Mouse (Mus musculus): ENCODE measurements at regions not wholly inside any gene's neighbourhood (a gene's known extent, or its start where the extent isn't known, plus 50 kb on each side); places are given as distances from the start of the nearest gene placed in this dataset.

- no peak for TF ChIP-seq GATA4 (IDR thresholded peaks at IDR 0.05; ENCODE audit: insufficient replicate concordance, low read length)
These were observed 842.8 kb downstream of the Pcdh17 start for GRCm38 (mm10) chr14:85286203-85286602.

DNA sequence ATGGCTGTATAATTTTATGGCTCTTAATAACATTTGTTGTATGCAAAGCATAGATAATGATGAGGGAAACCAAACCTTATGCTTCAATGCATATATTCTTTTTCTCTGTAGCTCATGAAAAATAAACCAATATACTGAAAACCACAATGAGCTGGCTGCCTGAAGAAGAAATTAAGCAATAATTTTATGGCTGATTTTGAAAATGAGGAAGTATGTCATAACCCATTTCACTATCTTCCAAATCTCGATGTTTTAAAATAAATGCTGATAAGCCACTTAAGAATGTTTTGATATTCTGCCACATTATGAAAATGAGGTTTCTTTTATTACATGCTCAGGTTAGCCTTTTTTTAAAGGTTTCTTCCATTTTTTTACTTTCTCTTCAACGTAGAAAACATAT lies 844.1 kb downstream of the Pcdh17 start:
- TF ChIP-seq GATA4 (IDR thresholded peaks at IDR 0.05; ENCODE audit: insufficient replicate concordance, low read length), result no peak

GRCm38 (mm10) chr14:85298991-85299390 lies 855.6 kb downstream of the Pcdh17 start:
- no peak for TF ChIP-seq GATA4 (IDR thresholded peaks at IDR 0.05; ENCODE audit: insufficient replicate concordance, low read length)

DNA sequence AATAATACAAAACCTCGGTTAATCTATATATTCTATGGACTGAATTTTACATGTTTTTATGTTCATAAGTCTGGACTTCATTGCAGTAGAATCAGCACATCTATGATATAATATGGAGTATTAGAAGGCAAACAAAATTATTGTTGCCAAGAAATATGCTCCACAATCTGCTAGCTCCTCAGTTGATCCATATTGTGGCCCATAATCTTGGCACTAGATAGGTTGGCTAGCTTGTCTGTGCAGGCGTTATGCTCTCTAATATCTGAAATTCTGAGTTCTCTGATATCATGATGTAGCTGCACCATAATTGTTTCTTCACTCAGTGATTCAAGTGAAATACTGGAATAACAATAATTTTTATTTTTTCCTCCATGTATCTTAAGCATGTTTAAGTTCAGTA lies 877.3 kb downstream of the Pcdh17 start:
- TF ChIP-seq GATA4 (IDR thresholded peaks at IDR 0.05; ENCODE audit: insufficient replicate concordance, low read length), result no peak

- TF ChIP-seq GATA4 (IDR thresholded peaks at IDR 0.05; ENCODE audit: insufficient replicate concordance, low read length), result no peak
These were observed 889.9 kb downstream of the Pcdh17 start for GRCm38 (mm10) chr14:85333277-85333676.

- peak; percentile 85 for TF ChIP-seq GATA4 (IDR thresholded peaks at IDR 0.05; ENCODE audit: insufficient replicate concordance, low read length)
These were observed 893.8 kb downstream of the Pcdh17 start for GRCm38 (mm10) chr14:85337182-85337581.

GRCm38 (mm10) chr14:85354626-85355355 lies 911.4 kb downstream of the Pcdh17 start:
- no peak for TF ChIP-seq GATA4 (IDR thresholded peaks at IDR 0.05; ENCODE audit: insufficient replicate concordance, low read length)

DNA sequence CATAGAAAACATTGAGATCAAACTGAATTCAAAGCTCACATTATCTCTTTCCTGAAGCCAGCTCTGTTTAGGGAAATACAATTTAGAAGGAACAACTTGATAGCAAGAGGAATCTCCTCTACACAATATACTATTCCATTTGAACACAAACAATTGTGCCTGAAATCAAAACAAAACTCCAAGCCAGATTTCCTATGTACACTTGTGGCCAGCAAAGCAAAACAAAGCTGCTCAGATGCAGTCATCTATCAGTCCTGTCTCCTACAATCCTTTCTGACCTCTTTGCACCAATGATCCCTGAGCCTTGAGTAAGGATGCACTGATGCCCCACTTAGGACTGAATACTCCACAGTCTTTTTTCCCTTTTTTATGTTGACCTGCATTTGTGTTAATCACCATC lies 920.2 kb downstream of the Pcdh17 start:
- TF ChIP-seq GATA4 (IDR thresholded peaks at IDR 0.05; ENCODE audit: insufficient replicate concordance, low read length), result no peak

DNA sequence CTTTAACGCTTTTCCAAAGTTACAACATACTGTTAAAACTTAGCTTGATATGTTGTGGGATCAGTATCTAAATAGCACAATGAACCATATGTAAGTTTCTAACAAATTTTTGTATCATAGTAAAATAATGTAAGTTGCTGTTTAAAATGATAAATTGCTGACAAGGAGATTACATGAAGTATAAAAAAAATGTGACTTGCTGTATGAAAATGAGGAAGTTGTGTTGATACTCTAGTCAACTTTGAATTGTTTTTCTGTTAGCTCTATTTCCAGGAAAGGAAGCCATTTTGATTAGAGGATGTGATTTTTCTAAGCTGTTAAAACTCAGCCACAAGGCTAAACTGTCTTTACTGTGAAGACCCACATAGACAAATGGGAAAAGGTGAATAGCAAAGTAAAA lies 929.9 kb downstream of the Pcdh17 start:
- no peak for TF ChIP-seq GATA4 (IDR thresholded peaks at IDR 0.05; ENCODE audit: insufficient replicate concordance, low read length)

DNA sequence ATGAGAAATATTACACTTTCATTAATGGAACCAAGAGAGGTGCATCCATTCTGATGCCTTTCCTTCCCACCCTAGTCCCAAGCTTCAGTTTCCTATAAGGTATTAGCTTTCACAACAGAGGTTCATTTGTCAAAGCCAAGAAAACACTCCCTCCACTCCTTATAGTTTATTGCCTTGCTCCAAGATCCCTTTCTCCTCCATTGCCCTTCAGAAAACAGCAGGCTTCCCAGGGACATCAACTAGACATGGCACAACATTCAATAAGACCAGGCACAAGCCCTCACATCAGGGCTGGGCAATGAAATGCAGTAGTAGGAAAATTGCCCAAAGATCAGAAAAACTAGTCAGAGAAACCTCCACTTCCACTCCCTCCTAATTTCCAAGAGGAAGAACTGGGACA lies 960.3 kb downstream of the Pcdh17 start:
- TF ChIP-seq GATA4 (IDR thresholded peaks at IDR 0.05; ENCODE audit: insufficient replicate concordance, low read length), result no peak

Data from liver, adult (tissue).